Mouse (Mus musculus) olfactory bulb, adult 2 months (tissue): ENCODE data around the gene Wfdc1.

Experiments used
- CTCF ChIP-seq: fragments of 200-500 bp; IDR thresholded peaks from 2 replicates; pipeline ENCODE4 v1.5.1; 2012; ENCODE audit warnings: low read depth, mild to moderate bottlenecking, low read length, moderate library complexity; ENCODE audit not compliant: insufficient read depth
- POLR2A ChIP-seq: fragments of 200-500 bp; IDR thresholded peaks from 2 replicates; pipeline ENCODE4 v1.6.1; 2012; ENCODE audit warnings: mild to moderate bottlenecking, low read depth, low read length, moderate library complexity; ENCODE audit not compliant: insufficient read depth

DNA sequence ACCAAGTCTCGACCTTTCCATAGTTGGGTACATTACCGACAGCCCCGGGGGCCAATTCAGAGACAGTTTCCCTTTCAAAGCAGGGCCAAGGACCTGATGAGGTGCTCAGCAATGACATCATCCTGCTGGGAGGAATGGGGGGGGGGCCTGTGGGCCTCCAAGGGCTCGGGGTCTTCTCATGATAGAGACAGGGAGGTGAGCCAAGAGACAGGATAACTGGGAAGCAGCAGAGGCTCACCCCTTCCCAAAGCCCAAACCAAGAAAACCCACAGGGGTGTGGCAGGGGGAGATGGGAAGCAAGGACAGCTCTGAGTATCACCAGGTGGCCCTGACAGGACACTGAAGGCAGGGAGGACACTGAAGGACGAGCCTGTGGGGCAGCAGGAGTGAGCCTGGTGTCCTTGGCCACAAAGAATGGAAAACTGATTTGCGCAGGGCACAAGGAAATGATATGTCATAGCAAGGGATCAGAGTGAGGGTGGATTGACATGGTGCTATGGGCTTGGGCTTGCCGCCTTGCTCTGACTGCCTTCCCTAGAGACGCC lies 62.3 kb downstream of the Wfdc1 start:
- TF ChIP-seq CTCF (no peak), POLR2A (no peak)
